Mouse (Mus musculus): ENCODE results near the gene B830017H08Rik. TPM values are rescaled to one million over a fixed set of nuclear protein-coding genes. Genes with fewer than 3 reads are reported as not detected.

The B830017H08Rik gene
- total and polyA plus RNA-seq, 2 experiments from 2014 or later, result 6.3 to 9.1 TPM

GRCm38 (mm10) chr16:17833681-17834399 lies 919 bp downstream of the B830017H08Rik start:
- H3K4me2 ChIP-seq (ENCODE audit: low read depth, low read length), result peak overlapping the region; percentile 85
- TF ChIP-seq CTCF (IDR thresholded peaks at IDR 0.05; ENCODE audit: low read depth), result peak; percentile 23; the same call in 1 of the 2 replicates
- peaks cover 9% of the 10 kb centered on the region for H3K4me1 ChIP-seq (ENCODE audit: insufficient read depth, low read length)
- peaks cover 14% of the 10 kb centered on the region; the same call in 1 of the 2 replicates for H3K27me3 ChIP-seq (ENCODE audit: insufficient read depth, low read length)
- ATAC-seq (peak; percentile 68), DNase-seq (ENCODE audit: low spot score) (peak; percentile 73)
- H3K9ac ChIP-seq (replicated peaks; ENCODE audit: low read length), result peak overlapping the region; percentile 76
- no peaks in the 10 kb centered on the region for H3K36me3 ChIP-seq (ENCODE audit: insufficient read depth, low read length)
- H3K9me3 ChIP-seq (ENCODE audit: low read length), result no peaks in the 10 kb centered on the region
- H3K27ac ChIP-seq, result peak overlapping the region; percentile 92
- H3K4me3 ChIP-seq (ENCODE audit: low read length), result peak overlapping the region; percentile 53
- WGBS, result 1% methylated on average over 73 of the region's 103 CpGs

GRCm38 (mm10) chr16:17834543-17834942 lies 1.6 kb downstream of the B830017H08Rik start:
- no peak for DNase-seq (ENCODE audit: low spot score)
- Histone ChIP-seq H3K9ac (replicated peaks; ENCODE audit: low read length) (peak overlapping the region; percentile 76), H3K4me1 (ENCODE audit: insufficient read depth, low read length) (peaks cover 9% of the 10 kb centered on the region), H3K4me2 (ENCODE audit: low read depth, low read length) (peak overlapping the region; percentile 85), H3K4me3 (ENCODE audit: low read length) (peak overlapping the region; percentile 53), H3K36me3 (ENCODE audit: insufficient read depth, low read length) (no peaks in the 10 kb centered on the region), H3K27ac (peak overlapping the region; percentile 92), H3K9me3 (ENCODE audit: low read length) (no peaks in the 10 kb centered on the region), H3K27me3 (ENCODE audit: insufficient read depth, low read length) (peaks cover 14% of the 10 kb centered on the region; the same call in 1 of the 2 replicates)
- ATAC-seq, result 0 out of 2 replicates have a peak, but pooled peaks have one; percentile 10
- WGBS, result 50% methylated on average over 7 of the region's 7 CpGs
- TF ChIP-seq CTCF (IDR thresholded peaks at IDR 0.05; ENCODE audit: low read depth), result no peak

DNA sequence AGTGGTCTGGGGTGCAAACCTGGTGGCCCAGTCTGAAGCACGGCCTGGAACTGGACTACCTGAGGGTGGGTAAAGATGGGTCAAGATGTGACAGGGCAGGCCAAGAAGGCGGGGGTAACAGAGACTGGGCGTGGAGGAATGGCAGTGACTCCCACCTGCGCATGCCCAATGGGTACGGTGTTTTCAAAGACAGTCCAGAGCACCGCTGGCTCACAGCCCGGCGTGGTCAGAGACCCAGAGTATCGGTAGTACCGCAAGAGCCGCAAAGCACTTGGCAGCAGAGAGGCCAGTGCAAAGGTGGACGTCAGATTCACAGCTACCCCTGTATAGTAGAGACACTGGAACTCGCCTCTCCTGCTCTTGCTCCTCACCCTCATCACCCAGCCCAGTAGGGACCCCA lies 2.6 kb downstream of the B830017H08Rik start:
- H3K4me2 ChIP-seq (ENCODE audit: low read depth, low read length), result 0 out of 2 replicates have a peak overlapping the region, but pooled peaks have one; percentile 85
- no peak overlapping the region for H3K27ac ChIP-seq
- no peaks in the 10 kb centered on the region for H3K36me3 ChIP-seq (ENCODE audit: insufficient read depth, low read length)
- peaks cover 9% of the 10 kb centered on the region for H3K4me1 ChIP-seq (ENCODE audit: insufficient read depth, low read length)
- ATAC-seq (no peak), DNase-seq (ENCODE audit: low spot score) (peak; percentile 25)
- H3K27me3 ChIP-seq (ENCODE audit: insufficient read depth, low read length), result peaks cover 10% of the 10 kb centered on the region; the same call in 1 of the 2 replicates
- no peak overlapping the region for H3K4me3 ChIP-seq (ENCODE audit: low read length)
- no peaks in the 10 kb centered on the region for H3K9me3 ChIP-seq (ENCODE audit: low read length)
- no peak for TF ChIP-seq CTCF (IDR thresholded peaks at IDR 0.05; ENCODE audit: low read depth)
- H3K9ac ChIP-seq (replicated peaks; ENCODE audit: low read length), result no peak overlapping the region
- WGBS, result 56% methylated on average over 13 of the region's 13 CpGs

DNA sequence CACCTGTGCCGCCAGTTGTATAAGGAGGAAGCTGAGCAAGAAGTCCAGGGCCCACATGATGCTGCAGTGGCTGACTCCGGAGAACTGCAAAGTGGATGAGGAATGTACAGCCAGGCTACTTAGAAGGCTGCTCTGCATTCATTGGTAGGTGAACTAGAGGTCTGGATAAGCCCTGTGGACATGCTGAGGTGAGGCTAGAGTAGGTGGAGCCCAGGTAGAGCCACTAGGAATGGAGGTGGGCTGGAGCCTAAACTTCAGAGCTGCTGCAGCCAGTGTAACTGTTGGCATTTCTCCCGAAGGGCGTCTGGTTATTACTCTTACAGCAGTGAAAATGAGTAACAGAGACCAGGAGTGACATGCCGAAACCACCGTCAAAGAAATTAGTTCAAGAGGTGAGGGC lies 5.1 kb downstream of the B830017H08Rik start, which contains the start of gene Car15:
Gene Car15 (minus strand): TSS at position 314 of the 400 bp plus-strand sequence.
- no peak for ATAC-seq
- DNase-seq (ENCODE audit: low spot score), result no peak
- no peak for TF ChIP-seq CTCF (IDR thresholded peaks at IDR 0.05; ENCODE audit: low read depth)
- Histone ChIP-seq H3K9ac (replicated peaks; ENCODE audit: low read length) (no peak within 1 kb of the TSS), H3K9me3 (ENCODE audit: low read length) (no peaks in the 10 kb centered on the region), H3K4me1 (ENCODE audit: insufficient read depth, low read length) (peaks cover 4% of the 10 kb centered on the region; the same call in 1 of the 2 replicates), H3K4me3 (ENCODE audit: low read length) (no peak within 1 kb of the TSS), H3K4me2 (ENCODE audit: low read depth, low read length) (no peak within 1 kb of the TSS), H3K27ac (no peak within 1 kb of the TSS), H3K36me3 (ENCODE audit: insufficient read depth, low read length) (peaks cover 23% of the 10 kb centered on the region), H3K27me3 (ENCODE audit: insufficient read depth, low read length) (peaks cover 4% of the 10 kb centered on the region; the same call in 1 of the 2 replicates)
- 77% methylated on average over 6 of the region's 6 CpGs for WGBS

- ATAC-seq, result no peak
- Histone ChIP-seq H3K36me3 (ENCODE audit: insufficient read depth, low read length) (peaks cover 40% of the 10 kb centered on the region), H3K27me3 (ENCODE audit: insufficient read depth, low read length) (peaks cover 4% of the 10 kb centered on the region; the same call in 1 of the 2 replicates), H3K4me2 (ENCODE audit: low read depth, low read length) (no peak overlapping the region), H3K27ac (no peak overlapping the region), H3K9me3 (ENCODE audit: low read length) (no peaks in the 10 kb centered on the region), H3K4me1 (ENCODE audit: insufficient read depth, low read length) (0 out of 2 replicates have a peak, but pooled peaks cover under 1% of the 10 kb centered on the region), H3K4me3 (ENCODE audit: low read length) (no peak overlapping the region), H3K9ac (replicated peaks; ENCODE audit: low read length) (no peak overlapping the region)
- 78% methylated on average over 4 of the region's 4 CpGs for WGBS
- no peak for DNase-seq (ENCODE audit: low spot score)
- no peak for TF ChIP-seq CTCF (IDR thresholded peaks at IDR 0.05; ENCODE audit: low read depth)
These were observed 7.1 kb downstream of the B830017H08Rik start for GRCm38 (mm10) chr16:17839976-17840375.

GRCm38 (mm10) chr16:17842437-17842836 lies 9.5 kb downstream of the B830017H08Rik start:
- Histone ChIP-seq H3K4me3 (ENCODE audit: low read length) (no peak overlapping the region), H3K9ac (replicated peaks; ENCODE audit: low read length) (no peak overlapping the region), H3K9me3 (ENCODE audit: low read length) (no peaks in the 10 kb centered on the region), H3K27me3 (ENCODE audit: insufficient read depth, low read length) (no peaks in the 10 kb centered on the region), H3K27ac (no peak overlapping the region), H3K4me1 (ENCODE audit: insufficient read depth, low read length) (no peaks in the 10 kb centered on the region), H3K36me3 (ENCODE audit: insufficient read depth, low read length) (peaks cover 65% of the 10 kb centered on the region), H3K4me2 (ENCODE audit: low read depth, low read length) (no peak overlapping the region)
- TF ChIP-seq CTCF (IDR thresholded peaks at IDR 0.05; ENCODE audit: low read depth), result no peak
- ATAC-seq (no peak), DNase-seq (ENCODE audit: low spot score) (no peak)
- 93% methylated on average over 7 of the region's 7 CpGs for WGBS

Measured in hindbrain, postnatal 0 days (tissue).